Mouse (Mus musculus): ENCODE measurements around the gene Amdhd1. TPM values are rescaled to one million over a fixed set of nuclear protein-coding genes. Genes with fewer than 3 reads are reported as not detected.
A peak's percentile ranks its signal among the peaks of the same experiment; 100 is the strongest.
"Not testable (repeated sequence)": the region's sequence is repeated elsewhere in the genome, so short reads cannot be mapped to it uniquely, and the experiment has no call there.

Amdhd1 gene
- polyA plus RNA-seq (2017; shearing (Covaris generic)): under 1 TPM; 0.43 to 0.82 TPM

DNA sequence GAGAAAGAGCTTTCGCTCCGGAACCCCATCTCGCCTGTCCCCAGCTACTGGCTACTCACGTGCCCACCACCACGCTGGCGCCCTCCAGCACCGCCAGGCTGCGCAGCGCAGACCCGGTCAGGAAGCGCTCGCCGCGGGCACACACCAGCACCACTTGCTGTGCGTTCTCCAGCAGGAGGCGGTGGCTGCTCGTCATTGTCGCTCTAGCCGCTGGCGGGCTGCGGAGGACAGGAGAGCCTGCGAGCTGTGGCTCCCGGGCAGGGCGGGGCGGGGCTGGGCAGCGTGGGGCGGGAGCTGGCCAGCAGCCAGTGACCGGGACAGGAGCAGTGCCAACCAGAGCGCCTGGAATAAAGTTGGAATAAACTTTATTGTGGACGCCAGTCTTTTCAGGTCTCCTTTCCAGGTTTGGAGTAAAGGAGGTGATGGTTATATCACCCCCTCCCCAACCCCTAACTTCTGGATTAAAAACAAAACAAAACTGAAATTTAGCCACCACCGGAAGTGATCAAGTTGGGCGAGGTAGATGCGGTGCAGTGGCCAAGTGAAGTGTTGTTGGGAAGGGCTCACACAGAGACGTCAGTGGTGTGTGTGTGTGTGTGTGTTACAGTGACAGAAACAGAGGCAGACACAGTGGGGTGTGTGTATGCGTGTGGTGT is at the start of gene Amdhd1:
TSS of gene Amdhd1 (minus strand) at position 259 of the 656 bp plus-strand sequence.
- ATAC-seq: peak; percentile 72

DNA sequence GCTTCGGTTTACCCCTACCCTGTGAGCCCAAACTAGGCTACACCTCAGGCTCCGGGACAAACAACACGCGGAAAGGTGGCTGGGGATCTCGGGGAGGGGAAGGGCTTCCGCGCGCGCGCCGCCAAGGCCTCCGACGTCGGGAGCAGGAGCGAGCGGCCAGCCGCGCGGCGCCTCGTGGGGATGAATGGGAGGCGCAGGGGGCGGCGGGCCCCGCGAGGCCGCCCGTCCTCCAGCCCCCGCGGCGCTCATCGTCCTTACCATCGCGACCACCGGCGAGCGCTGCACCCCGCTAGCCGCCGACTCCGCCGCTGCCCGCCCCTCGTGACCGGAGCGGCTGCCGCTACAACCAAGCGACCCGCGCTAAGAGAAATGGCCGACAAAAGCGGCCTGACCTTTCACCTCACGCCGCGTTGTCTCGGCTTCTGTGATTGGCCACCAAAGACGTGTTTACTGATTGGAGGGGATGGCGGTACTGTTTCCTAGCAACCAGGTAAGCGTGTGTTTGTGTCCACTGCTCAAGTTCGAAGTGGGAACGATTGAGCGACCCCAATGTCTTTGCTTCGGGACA is 49.5 kb upstream of the Amdhd1 start, which contains the start of gene Snrpf:
TSS of gene Snrpf (minus strand) at position 426 of the 568 bp plus-strand sequence.
- ATAC-seq: peak; percentile 79

DNA sequence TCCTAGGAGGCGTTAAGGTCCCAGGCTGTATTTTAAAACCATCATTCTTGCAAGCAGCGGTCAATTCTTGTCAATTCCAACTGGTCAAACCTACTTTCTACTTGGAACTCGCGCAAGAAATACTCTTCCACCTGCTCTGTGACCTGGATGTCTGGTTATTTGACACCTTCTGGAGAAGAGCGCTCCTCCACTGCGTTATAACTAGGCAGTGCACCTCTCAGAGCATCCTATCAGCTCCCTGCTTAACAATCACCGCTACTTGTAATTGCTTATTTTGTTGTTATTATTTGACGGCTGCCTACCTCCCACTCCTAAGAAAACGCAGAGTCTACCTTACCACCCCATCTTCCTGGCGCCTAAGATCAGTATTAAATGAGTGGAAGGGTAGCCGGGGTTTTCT is 49.0 kb upstream of the Amdhd1 start:
- ATAC-seq: peak; percentile 35

DNA sequence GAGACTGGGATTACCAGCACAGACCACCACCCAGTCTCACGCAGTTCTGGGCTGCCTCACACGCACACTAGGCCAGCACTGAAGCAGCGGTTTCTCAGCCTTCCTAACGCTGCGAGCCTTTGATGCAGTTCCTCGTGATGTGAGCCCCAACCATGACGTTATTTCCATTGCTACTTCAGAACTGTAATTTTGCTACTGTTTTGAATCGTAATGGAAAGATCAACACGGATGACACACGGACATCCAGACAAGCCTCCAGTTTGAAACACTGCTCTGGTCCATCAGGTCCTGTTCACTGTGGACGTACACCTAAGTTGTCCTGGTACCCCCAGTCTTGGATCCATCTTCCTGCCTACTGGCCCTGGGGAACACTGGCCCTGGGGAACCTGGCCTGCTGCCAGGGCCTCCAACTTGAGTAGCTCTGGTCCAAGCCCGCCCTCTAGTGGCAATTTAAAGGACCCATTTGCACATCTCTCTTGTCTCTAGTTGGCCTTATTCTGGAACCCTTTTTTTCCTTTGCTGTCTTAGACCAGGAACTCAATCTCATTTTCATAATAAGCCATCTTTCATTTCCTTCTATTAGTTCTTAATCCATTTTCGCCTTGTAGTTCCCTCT is 37.5 kb upstream of the Amdhd1 start:
- ATAC-seq: peak; percentile 91

DNA sequence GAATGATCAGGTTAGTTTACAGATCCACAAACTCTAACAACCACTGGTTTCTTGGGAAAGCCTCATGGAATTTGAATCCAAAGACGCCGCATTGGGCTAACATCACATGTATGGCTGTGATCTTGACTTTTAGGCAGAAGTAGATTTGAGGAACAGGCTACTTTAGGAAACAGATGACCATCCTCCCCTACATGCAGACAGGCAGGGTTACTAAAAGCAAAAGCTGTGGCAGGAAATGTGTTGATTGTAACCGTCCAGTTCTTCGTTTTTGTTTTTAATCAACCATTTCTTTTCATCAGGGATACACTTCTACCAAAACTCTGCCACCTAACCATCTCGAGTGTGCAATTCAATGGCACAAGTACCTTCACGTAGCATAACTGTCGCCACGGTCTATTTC is 36.1 kb upstream of the Amdhd1 start:
- ATAC-seq: no peak

DNA sequence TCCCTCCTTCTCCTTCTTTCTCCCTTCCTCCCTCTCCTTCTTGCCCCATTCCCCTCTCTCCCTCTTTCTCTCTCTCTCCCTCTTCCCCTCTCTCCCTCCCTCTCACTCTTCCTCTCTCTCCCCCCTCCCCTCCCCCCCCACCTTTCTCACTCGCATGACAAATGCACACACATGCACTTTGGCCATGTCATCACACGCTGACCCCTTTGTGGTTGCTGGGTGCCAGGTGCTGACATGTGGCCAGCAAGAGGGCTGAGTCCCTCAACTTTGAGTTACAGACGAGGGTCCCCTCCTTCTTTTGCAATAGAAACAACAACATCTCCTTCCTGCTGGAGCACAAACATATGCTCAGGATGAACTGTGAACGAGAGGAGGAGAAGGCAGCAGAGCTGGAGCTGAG is 35.1 kb upstream of the Amdhd1 start:
- no peak for ATAC-seq

DNA sequence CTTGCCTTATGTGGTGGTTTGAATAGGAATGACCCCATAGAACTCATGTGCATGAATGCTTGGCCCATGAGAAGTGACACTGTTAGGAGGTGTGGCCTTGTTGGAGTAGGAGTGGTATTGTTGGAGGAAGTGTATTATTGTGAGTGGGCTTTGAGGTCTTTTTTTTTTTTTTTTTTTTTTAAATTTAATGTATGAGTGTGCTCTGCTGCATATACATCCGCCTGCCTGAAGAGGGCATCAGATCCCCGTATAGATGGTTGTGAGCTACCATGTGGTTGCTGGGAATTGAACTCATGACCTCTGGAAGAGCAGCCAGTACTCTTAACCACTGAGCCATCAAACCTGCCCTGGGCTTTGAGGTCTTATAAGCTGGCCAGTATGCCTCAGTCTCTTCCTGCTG is 32.4 kb upstream of the Amdhd1 start:
- no peak for ATAC-seq

DNA sequence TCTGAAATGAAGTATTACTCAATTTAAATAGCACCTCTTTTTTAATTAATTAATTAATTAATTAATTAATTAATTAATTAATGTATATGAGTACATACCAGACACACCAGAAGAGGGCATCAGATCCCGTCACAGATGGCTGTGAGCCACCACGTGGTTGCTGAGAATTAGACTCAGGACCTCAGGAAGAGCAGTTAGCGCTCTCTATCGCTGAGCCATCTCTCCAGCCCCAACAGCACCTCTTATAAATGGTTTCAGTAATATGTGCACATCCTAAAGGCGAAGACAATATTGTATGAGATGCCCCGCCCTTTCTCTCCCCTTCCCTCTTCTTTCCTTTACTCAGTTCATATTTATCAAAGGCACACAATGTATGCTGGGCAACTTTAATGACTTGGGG is 28.8 kb upstream of the Amdhd1 start:
- no peak for ATAC-seq

DNA sequence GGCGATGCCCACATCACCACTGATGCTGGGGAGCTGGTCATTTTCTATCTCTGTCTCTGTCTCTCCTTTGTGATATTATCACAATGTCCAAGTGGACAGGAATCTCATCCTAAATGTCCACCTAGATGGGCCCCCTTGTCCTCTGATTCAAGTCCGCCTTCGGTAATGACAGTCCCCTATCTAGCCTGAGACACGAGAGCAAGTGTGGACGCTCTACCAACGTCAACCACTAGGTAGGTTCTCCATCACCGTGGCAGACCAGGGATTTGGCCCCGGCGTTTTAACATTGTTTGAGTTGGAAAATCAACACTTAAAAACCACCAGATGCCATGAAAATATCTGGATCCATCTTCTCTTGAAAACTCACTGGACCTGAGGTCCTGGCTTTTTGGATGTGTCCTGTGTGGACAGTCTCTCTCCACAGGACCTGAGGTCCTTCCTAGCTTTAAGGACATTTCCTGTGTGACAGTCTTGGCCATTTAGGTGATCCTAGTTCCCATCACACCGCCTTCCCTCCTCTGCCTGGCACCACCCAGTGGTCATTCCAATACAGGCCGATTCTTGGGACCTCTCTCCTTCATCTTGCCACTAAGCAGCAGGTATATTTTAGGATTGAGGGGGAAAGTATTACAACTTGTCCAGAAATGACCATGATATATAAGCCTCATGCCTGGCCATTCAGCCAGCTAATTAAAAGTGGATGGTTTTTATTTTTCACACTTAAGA is 28.2 kb upstream of the Amdhd1 start:
- no peak for ATAC-seq

DNA sequence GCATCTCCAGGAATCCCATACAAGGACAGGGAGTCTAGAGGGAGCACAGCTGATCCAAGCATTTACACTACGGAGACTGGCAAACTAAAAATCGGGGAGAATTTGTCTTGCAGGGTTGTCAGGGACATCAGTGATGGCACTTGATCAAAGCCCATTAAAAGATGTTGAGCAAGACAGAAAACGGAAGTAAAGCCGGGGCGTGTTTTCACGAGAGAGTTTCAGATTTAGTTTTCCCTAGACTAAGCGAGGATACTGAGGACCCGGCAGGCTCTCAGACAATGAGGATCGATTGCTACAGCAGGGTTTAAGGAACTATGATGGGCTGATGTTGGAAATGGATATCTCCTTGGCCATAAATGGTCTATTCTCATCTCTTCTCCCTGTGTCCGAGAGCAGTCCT is 27.2 kb upstream of the Amdhd1 start:
- ATAC-seq: no peak

DNA sequence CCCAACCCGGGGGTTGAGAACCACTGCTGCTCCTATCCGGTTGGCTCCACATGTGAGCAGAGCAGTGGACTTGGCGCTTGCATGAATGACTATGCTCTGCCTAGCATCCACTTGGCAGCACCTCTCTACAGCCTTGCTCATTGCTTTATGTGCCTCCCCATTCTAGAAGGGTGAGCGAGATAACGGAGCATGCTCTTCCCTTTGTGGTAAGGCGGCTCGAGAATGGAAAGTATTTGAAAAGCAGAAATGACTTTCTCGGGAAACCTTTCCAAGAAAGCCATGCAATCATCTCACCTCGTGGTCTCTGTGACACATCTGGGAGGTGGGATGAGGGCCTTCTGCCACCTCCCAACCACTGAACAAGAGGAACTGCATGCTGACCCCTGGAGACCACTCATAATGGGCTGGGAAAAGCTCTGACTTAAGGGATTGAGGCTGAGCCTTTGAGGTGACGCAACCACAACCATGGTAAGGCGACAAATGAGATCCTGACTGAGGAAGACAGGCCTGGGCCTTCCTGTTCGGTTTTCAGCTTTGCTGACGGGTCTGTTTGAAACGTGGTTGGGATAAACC is 24.8 kb upstream of the Amdhd1 start:
- ATAC-seq: no peak

DNA sequence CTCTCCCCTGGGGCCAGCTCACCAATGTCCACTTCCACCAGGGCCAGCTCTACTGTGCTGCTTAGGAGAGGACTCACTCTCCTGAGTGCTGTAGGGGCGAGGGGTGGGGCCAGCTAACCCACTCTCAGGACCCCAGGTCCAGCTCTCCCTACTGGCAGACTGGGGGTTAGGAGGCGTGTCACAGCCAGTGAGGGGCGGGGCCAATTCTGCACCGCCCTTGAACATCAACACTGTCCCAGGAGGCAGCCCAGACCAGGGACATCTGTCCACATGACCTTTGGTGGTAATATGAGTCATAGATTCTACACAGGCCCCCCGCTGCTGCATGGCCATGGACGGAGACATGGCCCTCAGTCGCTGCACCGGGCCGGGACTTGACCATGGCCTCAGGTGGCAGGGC is 20.0 kb upstream of the Amdhd1 start:
- ATAC-seq: no peak

DNA sequence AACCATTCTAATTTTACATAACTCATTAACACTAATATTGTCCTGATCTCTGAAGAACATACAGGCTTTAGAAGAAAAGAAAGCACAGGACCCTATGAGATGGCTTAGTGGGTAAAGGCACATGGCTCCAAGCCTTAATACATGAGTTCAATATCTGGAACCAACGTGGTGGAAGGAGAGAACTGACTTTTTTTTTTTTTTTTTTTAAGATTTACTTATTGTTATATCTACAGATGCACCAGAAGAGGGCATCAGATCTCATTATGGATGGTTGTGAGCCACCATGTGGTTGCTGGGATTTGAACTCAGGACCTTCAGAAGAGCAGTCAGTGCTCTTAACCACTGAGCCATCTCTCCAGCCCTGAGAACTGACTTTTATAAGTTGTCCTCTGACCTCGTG is 18.1 kb upstream of the Amdhd1 start:
- ATAC-seq: not testable (repeated sequence)

DNA sequence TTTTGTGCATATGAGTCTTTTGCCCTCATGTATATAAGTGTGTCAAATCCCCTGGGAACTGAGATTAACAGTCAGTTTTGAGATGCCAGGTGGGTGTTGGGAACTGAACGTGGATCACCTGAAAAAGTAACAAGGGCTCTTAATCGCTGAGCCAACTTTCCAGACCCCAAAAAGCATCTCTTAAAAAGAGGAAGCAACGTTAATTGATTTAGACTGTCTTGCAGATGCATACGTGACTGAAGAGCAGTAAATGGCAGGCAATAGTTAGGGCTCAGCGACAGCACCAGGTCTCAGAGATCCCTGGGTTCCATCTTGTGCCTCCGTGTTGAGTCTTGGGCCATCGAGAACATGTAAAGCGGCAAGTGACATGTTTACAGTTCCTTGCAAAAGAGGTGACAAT is 12.8 kb upstream of the Amdhd1 start:
- no peak for ATAC-seq

DNA sequence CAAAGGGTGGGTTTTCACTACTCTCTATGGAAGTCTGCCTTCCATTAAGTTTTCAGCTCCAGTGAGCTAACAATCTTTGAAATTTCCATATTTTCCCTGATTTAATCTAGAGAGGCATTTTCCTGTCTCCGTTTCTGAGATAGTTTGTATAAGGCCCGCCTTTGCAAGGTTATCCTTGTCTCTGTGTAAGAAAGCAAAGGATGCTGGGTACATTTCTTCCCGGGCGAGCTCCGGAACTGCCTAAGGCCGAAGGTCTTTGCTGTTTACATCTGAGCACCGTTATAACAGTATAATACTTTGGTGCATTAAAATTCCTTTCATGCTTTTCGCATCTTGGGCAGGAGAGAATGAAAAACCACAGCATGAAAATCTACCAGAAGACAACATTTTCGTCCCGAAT is 10.0 kb upstream of the Amdhd1 start:
- no peak for ATAC-seq

DNA sequence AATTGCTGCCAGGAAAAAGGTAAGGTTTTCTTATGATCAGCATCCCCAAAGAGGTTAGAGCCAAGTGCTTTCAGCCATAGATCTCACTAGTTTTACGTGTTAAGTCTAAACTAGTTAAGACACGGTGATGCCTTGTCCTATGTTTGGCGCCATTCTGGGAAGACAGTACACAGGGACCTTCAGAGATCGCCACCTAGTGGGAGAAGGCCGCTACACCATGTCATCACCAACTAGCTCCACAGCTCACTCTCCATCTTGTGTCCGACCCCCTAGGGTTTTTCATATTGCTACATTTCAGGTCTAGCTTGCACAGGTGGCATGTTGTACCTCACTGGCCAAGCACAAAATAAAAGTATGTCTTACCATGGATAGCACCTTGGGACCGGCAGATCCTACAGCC is 9.2 kb upstream of the Amdhd1 start:
- ATAC-seq: peak; percentile 100

DNA sequence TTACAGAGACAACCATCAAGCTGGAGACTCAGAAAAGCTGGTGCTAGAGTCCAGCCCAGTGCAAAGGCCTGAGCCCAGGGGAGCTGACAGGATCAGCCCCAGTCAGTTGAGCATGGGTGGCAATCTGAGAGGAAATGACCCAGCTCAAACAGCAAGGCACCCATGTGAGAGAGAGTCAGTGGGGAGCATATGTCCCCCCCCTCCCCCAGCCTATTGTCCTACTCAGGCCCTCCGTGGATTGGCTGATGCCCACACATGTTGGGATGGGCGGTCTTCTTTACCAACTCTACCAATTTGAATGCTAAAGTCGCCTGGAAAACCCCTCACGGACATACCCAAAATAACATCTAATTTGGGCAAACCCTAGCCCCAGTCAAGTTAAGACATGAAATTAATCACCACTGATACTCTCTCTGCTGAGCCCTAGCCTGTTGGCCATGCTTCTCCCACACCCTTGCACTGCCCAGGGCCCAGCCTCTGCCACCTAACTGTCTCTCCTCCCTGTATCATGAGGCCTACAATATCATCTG is 8.0 kb upstream of the Amdhd1 start:
- no peak for ATAC-seq

DNA sequence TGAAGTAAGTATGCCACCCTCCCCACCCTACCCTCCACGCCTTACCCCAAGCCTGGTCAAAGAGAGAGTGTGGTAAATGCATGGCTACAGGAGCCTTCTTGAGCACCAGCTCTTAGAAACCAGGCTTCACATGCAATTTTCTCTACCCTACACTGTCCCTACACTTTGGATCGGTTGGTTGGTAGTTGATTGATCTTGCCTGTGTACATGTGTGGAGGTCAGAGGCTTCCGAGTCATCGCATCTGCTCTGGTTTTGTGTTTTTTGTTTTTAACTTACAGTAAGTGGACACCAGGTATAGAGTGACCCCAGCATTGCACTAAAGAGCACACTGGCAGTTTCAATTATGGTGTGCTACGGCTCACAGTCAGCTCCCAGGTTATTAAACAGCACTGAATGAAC is 4.3 kb upstream of the Amdhd1 start:
- no peak for ATAC-seq

DNA sequence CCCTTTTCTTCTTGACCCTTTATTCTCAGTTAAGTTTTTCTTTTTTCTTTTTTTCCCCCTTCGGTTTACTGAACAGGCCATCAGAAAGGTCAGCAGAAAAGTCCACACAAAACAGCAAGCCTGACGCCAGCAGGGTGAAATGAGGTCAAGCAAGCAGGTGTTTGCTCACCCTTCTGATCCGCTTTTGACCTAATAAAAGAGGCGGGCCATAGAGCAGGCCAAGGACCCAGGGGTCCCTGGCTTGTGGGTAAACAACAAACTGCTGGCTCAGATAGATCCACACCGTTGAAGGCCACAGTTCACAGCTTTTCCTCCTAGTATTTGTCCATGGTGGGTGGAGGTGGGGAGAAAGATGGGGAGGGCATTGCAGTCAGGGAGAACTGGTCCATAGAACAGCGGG is 3.3 kb upstream of the Amdhd1 start:
- no peak for ATAC-seq

DNA sequence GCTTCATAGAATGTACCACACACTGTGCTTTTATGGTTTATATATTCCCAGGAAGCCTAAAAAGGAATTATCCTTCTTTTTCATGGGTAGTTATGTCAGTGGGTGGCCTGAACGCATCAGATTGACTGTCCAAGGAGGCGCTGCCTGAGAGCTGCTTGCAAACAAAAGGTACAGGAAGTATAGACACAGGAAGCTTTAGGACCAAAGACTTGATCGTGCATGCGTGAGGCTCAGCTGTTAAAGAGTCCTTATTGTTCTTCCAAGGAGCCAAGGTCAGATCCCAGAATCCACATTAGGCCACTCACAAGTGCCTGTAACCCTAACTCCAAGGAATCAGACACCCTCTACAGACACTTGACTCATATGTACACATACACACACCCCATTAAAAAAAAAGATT is 2.5 kb upstream of the Amdhd1 start:
- peak; percentile 18 for ATAC-seq

DNA sequence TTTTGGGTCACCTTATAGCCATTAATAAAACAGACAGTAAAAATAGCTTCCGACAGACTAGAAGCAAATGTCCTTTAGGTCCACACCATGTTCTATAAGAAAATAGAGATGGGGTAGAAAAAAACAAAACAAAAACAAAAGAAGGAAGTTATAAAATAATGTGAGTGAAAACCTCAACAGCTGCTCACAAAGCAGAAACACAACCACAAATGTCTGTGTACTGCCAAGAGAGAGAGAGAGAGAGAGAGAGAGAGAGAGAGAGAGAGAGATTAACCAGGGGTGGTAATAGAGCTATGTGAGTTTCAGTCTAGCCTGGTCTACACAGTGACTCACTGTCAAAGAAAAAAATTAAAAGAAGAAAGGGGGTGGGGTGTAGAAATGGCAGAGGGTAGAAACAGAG is 1.8 kb upstream of the Amdhd1 start:
- peak; percentile 38 for ATAC-seq

DNA sequence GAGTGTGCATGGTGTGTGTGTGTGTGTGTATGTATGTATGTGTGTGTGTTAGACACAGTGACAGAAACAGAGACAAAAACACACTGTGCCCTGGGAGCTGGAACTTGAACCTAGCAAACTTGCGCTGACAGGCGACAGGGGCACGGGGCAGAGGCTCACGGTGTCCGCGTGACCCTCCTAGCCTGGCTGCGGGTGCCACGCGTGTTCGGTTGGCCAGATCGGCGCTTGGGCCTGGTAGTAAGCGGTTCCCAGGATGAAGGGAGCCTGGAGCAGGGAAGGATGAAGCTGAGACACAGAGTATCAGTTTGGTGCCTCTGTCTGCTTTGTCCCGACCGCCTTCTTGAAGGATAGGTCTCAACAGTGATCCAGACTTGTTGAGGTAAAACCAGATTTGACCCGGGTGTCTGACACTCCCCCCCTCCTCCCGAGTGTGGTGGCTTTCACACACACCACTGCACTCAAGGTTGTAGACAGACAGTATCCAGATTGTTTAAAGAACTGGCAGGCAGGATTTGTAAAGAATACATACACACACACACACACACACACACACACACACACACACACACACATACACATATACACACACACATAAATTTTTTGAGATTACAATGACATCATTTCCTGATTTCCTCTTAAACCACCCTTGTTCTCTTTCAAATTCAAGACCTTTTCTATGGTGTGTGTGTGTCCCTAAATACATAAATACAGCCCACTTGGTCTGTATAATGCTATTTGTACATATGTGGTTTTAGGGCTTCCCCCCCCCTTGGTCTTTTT is 788 bp upstream of the Amdhd1 start, which contains the start of gene Ccdc38:
TSS of gene Ccdc38 (plus strand) at position 202 of the 780 bp plus-strand sequence.
- ATAC-seq: peak; percentile 36
